12 mouse cellular contexts compared by ENCODE assay signal in the genomic region with DNA sequence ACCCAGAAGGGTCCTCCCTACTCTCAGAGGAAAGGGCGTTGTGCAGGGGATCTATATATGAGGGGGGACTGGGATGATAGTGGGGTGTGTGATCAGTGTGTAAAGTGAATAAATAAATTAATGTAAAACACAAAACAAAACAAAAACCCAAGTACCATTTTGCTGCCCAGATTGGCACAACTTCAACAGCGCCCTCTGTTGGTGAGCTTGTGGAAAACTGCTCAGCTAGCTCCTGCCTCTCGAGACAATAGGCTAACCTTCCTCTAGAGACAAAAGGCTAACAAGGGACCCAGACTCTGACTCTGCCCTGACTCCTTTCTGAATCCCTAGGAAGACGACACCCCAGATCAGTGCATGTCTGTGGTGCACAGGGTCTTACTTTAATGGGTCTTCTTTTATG.
A peak's percentile ranks its signal among the peaks of the same experiment; 100 is the strongest.
DNase-seq lines count a peak whose midpoint lies in the region; ATAC-seq and TF ChIP-seq lines count a peak whose summit lies in the region.
"Had no signal": no experiment of that assay in that cellular context is flagged by ENCODE, and none has a peak within 500 bp of the region (broad histone marks: within the 10 kb centered on the region; RNA-seq: fewer than 3 reads in every experiment).

No protein-coding gene starts in this region.

- H3K27ac ChIP-seq in hindbrain, postnatal 0 days = no peak overlapping the region
- no peak overlapping the region for H3K27ac ChIP-seq in hindbrain, embryonic 10.5 days
- H3K27ac ChIP-seq in stomach, postnatal 0 days (replicated peaks) = no peak overlapping the region
- H3K27ac ChIP-seq: embryonic facial prominence, embryonic 15.5 days had no signal

- WGBS in hindbrain, postnatal 0 days = 72% methylated on average over 4 of the region's 4 CpGs
- 62% methylated on average over 4 of the region's 4 CpGs for WGBS in hindbrain, embryonic 10.5 days
- WGBS in stomach, postnatal 0 days = 71% methylated on average over 4 of the region's 4 CpGs

- H3K9ac ChIP-seq in hindbrain, postnatal 0 days (replicated peaks; ENCODE audit: low read length) = no peak overlapping the region
- H3K9ac ChIP-seq in stomach, postnatal 0 days (ENCODE audit: low read length) = no peak overlapping the region
- H3K9ac ChIP-seq: embryonic facial prominence, embryonic 15.5 days had no signal

- H3K36me3 ChIP-seq in hindbrain, postnatal 0 days (ENCODE audit: insufficient read depth, low read length) = no peaks in the 10 kb centered on the region
- peaks cover 12% of the 10 kb centered on the region; the same call in 1 of the 2 replicates for H3K36me3 ChIP-seq in hindbrain, embryonic 10.5 days
- H3K36me3 ChIP-seq in stomach, postnatal 0 days (ENCODE audit: control insufficient read depth, insufficient read depth, low read length) = no peaks in the 10 kb centered on the region
- H3K36me3 ChIP-seq: embryonic facial prominence, embryonic 15.5 days had no signal

- 0 out of 2 replicates have a peak, but pooled peaks have one; percentile 21 for TF ChIP-seq CTCF in hindbrain, postnatal 0 days (IDR thresholded peaks at IDR 0.05; ENCODE audit: low read depth)
- TF ChIP-seq CTCF in stomach, postnatal 0 days (IDR thresholded peaks at IDR 0.05; ENCODE audit: low read depth) = peak; percentile 40; the same call in 1 of the 2 replicates

- no peak overlapping the region for H3K4me3 ChIP-seq in hindbrain, postnatal 0 days (ENCODE audit: low read length)
- no peak overlapping the region for H3K4me3 ChIP-seq in hindbrain, embryonic 10.5 days
- no peak overlapping the region for H3K4me3 ChIP-seq in stomach, postnatal 0 days (ENCODE audit: low read depth, low read length)
- H3K4me3 ChIP-seq: embryonic facial prominence, embryonic 15.5 days; myocyte had no signal

- DNase-seq in adrenal gland, postnatal 25 days = peak; percentile 16
- no peak for DNase-seq in adrenal gland, adult 2 months
- DNase-seq in hindbrain, postnatal 0 days (ENCODE audit: low spot score) = no peak
- DNase-seq in hindbrain, embryonic 10.5 days (ENCODE audit: low spot score) = no peak
- DNase-seq in urinary bladder, postnatal 14 days (ENCODE audit: low spot score) = peak; percentile 10
- DNase-seq in urinary bladder, postnatal 4 days (ENCODE audit: low spot score in 2 of 2) = no peak
- DNase-seq in stomach, postnatal 0 days (ENCODE audit: low spot score) = no peak
- DNase-seq in right cerebral cortex, postnatal 4 days = no peak
- DNase-seq: kidney, adult 18-20 months; right cerebral cortex, adult 18-20 months had no signal

- H3K9me3 ChIP-seq in hindbrain, postnatal 0 days (ENCODE audit: low read length) = no peaks in the 10 kb centered on the region
- H3K9me3 ChIP-seq in hindbrain, embryonic 10.5 days = no peaks in the 10 kb centered on the region
- H3K9me3 ChIP-seq in stomach, postnatal 0 days (ENCODE audit: control insufficient read depth, low read length) = 0 out of 2 replicates have a peak, but pooled peaks cover 3% of the 10 kb centered on the region
- H3K9me3 ChIP-seq: embryonic facial prominence, embryonic 15.5 days had no signal

- H3K27me3 ChIP-seq in hindbrain, postnatal 0 days (ENCODE audit: insufficient read depth, low read length) = no peaks in the 10 kb centered on the region
- no peaks in the 10 kb centered on the region for H3K27me3 ChIP-seq in hindbrain, embryonic 10.5 days (ENCODE audit: insufficient read depth, poor library complexity, severe bottlenecking)
- H3K27me3 ChIP-seq in stomach, postnatal 0 days (ENCODE audit: control insufficient read depth, insufficient read depth, low read length) = no peaks in the 10 kb centered on the region
- H3K27me3 ChIP-seq: embryonic facial prominence, embryonic 15.5 days had no signal

- no peak for ATAC-seq in hindbrain, postnatal 0 days
- no peak for ATAC-seq in stomach, postnatal 0 days (ENCODE audit: low FRiP score, low TSS enrichment)

- no peak for TF ChIP-seq EP300 in stomach, postnatal 0 days (optimal IDR thresholded peaks at IDR 0.05)

- no peak overlapping the region for H3K4me2 ChIP-seq in hindbrain, postnatal 0 days (ENCODE audit: low read depth, low read length)
- H3K4me2 ChIP-seq in stomach, postnatal 0 days (replicated peaks; ENCODE audit: low read depth) = no peak overlapping the region
- H3K4me2 ChIP-seq: embryonic facial prominence, embryonic 15.5 days had no signal

- no peaks in the 10 kb centered on the region for H3K4me1 ChIP-seq in hindbrain, postnatal 0 days (ENCODE audit: insufficient read depth, low read length)
- no peaks in the 10 kb centered on the region for H3K4me1 ChIP-seq in hindbrain, embryonic 10.5 days (replicated peaks)
- no peaks in the 10 kb centered on the region for H3K4me1 ChIP-seq in stomach, postnatal 0 days (replicated peaks; ENCODE audit: control insufficient read depth, insufficient read depth)
- H3K4me1 ChIP-seq: embryonic facial prominence, embryonic 15.5 days had no signal

Comparison
In these comparisons a context has a peak if more than half of its experiments do, and no peak if none do; other contexts are left out.
1. DNase-seq: peak in adrenal gland, postnatal 25 days (single experiment) and urinary bladder, postnatal 14 days (single experiment); none in adrenal gland, adult 2 months (single experiment), hindbrain, postnatal 0 days (single experiment), hindbrain, embryonic 10.5 days (single experiment), urinary bladder, postnatal 4 days (0 of 2), stomach, postnatal 0 days (single experiment) and right cerebral cortex, postnatal 4 days (single experiment).